Mouse (Mus musculus): Measurements from ENCODE around the gene Sesn3. TPM values are rescaled to one million over a fixed set of nuclear protein-coding genes. Genes with fewer than 3 reads are reported as not detected.

The Sesn3 gene
- polyA plus RNA-seq, 1 experiment from 2014 or later, result 18.2 TPM

DNA sequence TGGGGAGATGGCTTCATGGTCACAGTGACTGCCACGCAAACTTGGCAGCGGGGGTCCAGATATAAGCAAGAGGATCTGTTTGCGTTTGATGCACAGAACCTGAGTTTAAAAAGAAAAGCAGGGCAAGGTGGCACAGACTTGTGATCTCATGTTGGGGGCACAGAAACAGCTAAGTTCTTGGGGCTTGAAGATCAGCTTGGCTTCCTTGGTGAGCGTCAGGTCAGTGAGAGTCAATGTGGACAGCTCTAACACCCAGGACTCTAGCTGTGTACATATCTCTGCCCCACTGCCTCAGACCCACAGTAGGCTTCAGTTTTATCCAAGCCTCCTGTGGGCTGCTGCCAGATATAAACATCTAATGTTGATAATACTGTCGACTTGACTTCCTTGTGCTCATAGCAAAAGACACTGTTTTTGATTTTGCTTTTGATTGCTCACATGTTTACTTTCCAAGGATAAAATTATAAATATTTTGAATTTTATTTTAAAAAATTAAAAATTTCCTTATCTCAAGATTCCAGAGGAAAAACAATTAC, 107.5 kb downstream of the Sesn3 start:
- no peak overlapping the region for H3K4me2 ChIP-seq
- 75% methylated on average over 5 of the region's 5 CpGs for WGBS
- no peak for ATAC-seq (ENCODE audit: insufficient number of reproducible peaks, low FRiP score, low TSS enrichment, low read depth)

More for the DNA sequence above, 107.5 kb downstream of the Sesn3 start:
- Histone ChIP-seq H3K36me3 (no peaks in the 10 kb centered on the region), H3K27me3 (0 out of 2 replicates have a peak, but pooled peaks cover 3% of the 10 kb centered on the region), H3K27ac (no peak overlapping the region), H3K4me3 (no peak overlapping the region), H3K4me1 (peaks cover 11% of the 10 kb centered on the region), H3K9me3 (no peaks in the 10 kb centered on the region), H3K9ac (no peak overlapping the region)

Other genes starting within 250 kb of the Sesn3 start
- gene Endod1, start 106.4 kb downstream of the Sesn3 start, polyA plus RNA-seq (2015; fragmentation: Nextera tagmentation; extraction: Ambion mirVana), result 26.2 and 26.8 TPM in 2 replicates
- 0.29 and 0.32 TPM in 2 replicates for gene Kdm4d, start 225.4 kb downstream of the Sesn3 start, polyA plus RNA-seq (2015; fragmentation: Nextera tagmentation; extraction: Ambion mirVana)
- gene Cwc15, start 225.6 kb downstream of the Sesn3 start, polyA plus RNA-seq (2015; fragmentation: Nextera tagmentation; extraction: Ambion mirVana), result 143 and 154 TPM in 2 replicates